Mouse (Mus musculus) embryonic facial prominence, embryonic 11.5 days (tissue): Measurements from ENCODE around the gene Scyl2. TPM values are rescaled to one million over a fixed set of nuclear protein-coding genes. Genes with fewer than 3 reads are reported as not detected.
"Not testable (repeated sequence)": the region's sequence is repeated elsewhere in the genome, so short reads cannot be mapped to it uniquely, and the experiment has no call there.

Experiments
- ATAC-seq: fragments of 200-750 bp; cut with Nextera tagmentation; replicated peaks from 2 replicates; pipeline ENCODE4 v1.8.0; 2017; ENCODE audit warnings: low read depth; ENCODE audit not compliant: insufficient number of reproducible peaks, low FRiP score, low TSS enrichment
- DNase-seq: peaks from one replicate; pipeline ENCODE4 v3.0.0-alpha.2; 2015; ENCODE audit warnings: low spot score
- H3K27ac ChIP-seq: fragments of 300-500 bp; sonication (generic); replicated peaks from 2 replicates; pipeline ENCODE4 v1.5.1; 2014; ENCODE audit warnings: mild to moderate bottlenecking, low read depth, low read length, control low read depth
- H3K27me3 ChIP-seq: fragments of 300-500 bp; sonication (generic); 2 replicates; pipeline ENCODE4 v1.6.1; 2014; ENCODE audit warnings: mild to moderate bottlenecking, low read length, moderate library complexity, mixed read lengths; ENCODE audit not compliant: control insufficient read depth, insufficient read depth
- H3K36me3 ChIP-seq: fragments of 300-500 bp; sonication (generic); replicated peaks from 2 replicates; pipeline ENCODE4 v1.6.1; 2014; ENCODE audit warnings: low read depth, mild to moderate bottlenecking, low read length, moderate library complexity, mixed read lengths; ENCODE audit not compliant: control insufficient read depth, insufficient read depth
- H3K4me1 ChIP-seq: fragments of 300-500 bp; sonication (generic); 2 replicates; pipeline ENCODE4 v1.6.1; 2014; ENCODE audit warnings: low read length, mixed read lengths; ENCODE audit not compliant: control insufficient read depth, insufficient read depth
- H3K4me2 ChIP-seq: fragments of 300-500 bp; sonication (generic); 2 replicates; pipeline ENCODE4 v1.6.1; 2014; ENCODE audit warnings: low read depth, mild to moderate bottlenecking, control low read depth, low read length, moderate library complexity
- H3K4me3 ChIP-seq: fragments of 300-500 bp; sonication (generic); 2 replicates; pipeline ENCODE4 v1.5.1; 2014; ENCODE audit warnings: low read depth, low read length, control low read depth
- H3K9ac ChIP-seq: fragments of 300-500 bp; sonication (generic); replicated peaks from 2 replicates; pipeline ENCODE4 v1.6.1; 2014; ENCODE audit warnings: mild to moderate bottlenecking, control low read depth, low read length
- H3K9me3 ChIP-seq: fragments of 300-500 bp; sonication (generic); replicated peaks from 2 replicates; pipeline ENCODE4 v1.6.1; 2016; ENCODE audit warnings: mild to moderate bottlenecking, low read length, inconsistent platforms, mixed read lengths; ENCODE audit not compliant: control insufficient read depth
- WGBS: fragments of 180-500 bp; shearing (Covaris S2); extraction: QIAGEN DNeasy Blood & Tissue Kit; methylation state at CpG from one replicate; pipeline ENCODE4 v1.1.7; 2014; 5-methylcytosine and 5-hydroxymethylcytosine counted together
- polyA plus RNA-seq: library from polyadenylated mRNA; unstranded; fragments of >200 nt; fragmentation: Nextera tagmentation; extraction: Ambion mirVana; gene quantifications from 2 replicates; pipeline ENCODE4 v1.2.1, GENCODE M21; 2014

The Scyl2 gene
- polyA plus RNA-seq, 1 experiment from 2014 or later, result 30.6 TPM

- Histone ChIP-seq H3K4me3 (no peak overlapping the region), H3K27ac (no peak overlapping the region), H3K9ac (no peak overlapping the region), H3K36me3 (no peaks in the 10 kb centered on the region), H3K27me3 (no peaks in the 10 kb centered on the region), H3K4me2 (no peak overlapping the region), H3K9me3 (no peaks in the 10 kb centered on the region), H3K4me1 (no peaks in the 10 kb centered on the region)
- DNase-seq (no peak), ATAC-seq (no peak)
- 73% methylated on average over 4 of the region's 4 CpGs for WGBS
Measured at GRCm38 (mm10) chr10:89676609-89677008, 9.5 kb downstream of the Scyl2 start.

DNA sequence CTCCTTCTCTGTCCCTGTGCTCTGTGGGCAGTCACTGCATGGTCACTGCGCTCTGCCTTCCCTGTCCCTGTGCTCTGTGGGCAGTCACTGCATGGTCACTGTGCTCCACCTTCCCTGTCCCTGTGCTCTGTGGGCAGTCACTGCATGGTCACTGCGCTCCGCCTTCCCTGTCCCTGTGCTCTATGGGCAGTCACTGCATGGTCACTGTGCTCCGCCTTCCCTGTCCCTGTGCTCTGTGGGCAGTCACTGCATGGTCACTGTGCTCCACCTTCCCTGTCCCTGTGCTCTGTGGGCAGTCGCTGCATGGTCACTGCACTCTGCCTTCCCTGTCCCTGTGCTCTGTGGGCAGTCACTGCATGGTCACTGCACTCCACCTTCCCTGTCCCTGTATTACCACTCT lies 15.7 kb downstream of the Scyl2 start:
- not testable (repeated sequence) for H3K27ac ChIP-seq, H3K36me3 ChIP-seq, ATAC-seq, DNase-seq, H3K9ac ChIP-seq, H3K27me3 ChIP-seq, H3K4me1 ChIP-seq, H3K9me3 ChIP-seq, H3K4me2 ChIP-seq, H3K4me3 ChIP-seq
- 94% methylated on average over 5 of the region's 5 CpGs for WGBS

GRCm38 (mm10) chr10:89667571-89667970 lies 18.5 kb downstream of the Scyl2 start:
- Histone ChIP-seq H3K9ac (no peak overlapping the region), H3K4me2 (no peak overlapping the region), H3K36me3 (no peaks in the 10 kb centered on the region), H3K4me3 (no peak overlapping the region), H3K27ac (no peak overlapping the region), H3K4me1 (no peaks in the 10 kb centered on the region), H3K9me3 (no peaks in the 10 kb centered on the region), H3K27me3 (no peaks in the 10 kb centered on the region)
- WGBS, result 85% methylated on average over 7 of the region's 7 CpGs
- no peak for DNase-seq
- no peak for ATAC-seq

GRCm38 (mm10) chr10:89665679-89666078 lies 20.4 kb downstream of the Scyl2 start:
- Histone ChIP-seq H3K4me3 (no peak overlapping the region), H3K27ac (no peak overlapping the region), H3K4me2 (no peak overlapping the region), H3K9ac (no peak overlapping the region), H3K4me1 (no peaks in the 10 kb centered on the region), H3K36me3 (no peaks in the 10 kb centered on the region), H3K27me3 (no peaks in the 10 kb centered on the region), H3K9me3 (no peaks in the 10 kb centered on the region)
- DNase-seq, result no peak
- no peak for ATAC-seq
- WGBS, result 95% methylated on average over 9 of the region's 9 CpGs

- Histone ChIP-seq H3K27me3 (no peaks in the 10 kb centered on the region), H3K36me3 (no peaks in the 10 kb centered on the region), H3K4me3 (no peak overlapping the region), H3K9me3 (no peaks in the 10 kb centered on the region), H3K4me1 (no peaks in the 10 kb centered on the region), H3K4me2 (no peak overlapping the region), H3K27ac (no peak overlapping the region), H3K9ac (no peak overlapping the region)
- ATAC-seq (no peak), DNase-seq (no peak)
- 92% methylated on average over 8 of the region's 8 CpGs for WGBS
Measured at GRCm38 (mm10) chr10:89664977-89665645, 21.0 kb downstream of the Scyl2 start.

DNA sequence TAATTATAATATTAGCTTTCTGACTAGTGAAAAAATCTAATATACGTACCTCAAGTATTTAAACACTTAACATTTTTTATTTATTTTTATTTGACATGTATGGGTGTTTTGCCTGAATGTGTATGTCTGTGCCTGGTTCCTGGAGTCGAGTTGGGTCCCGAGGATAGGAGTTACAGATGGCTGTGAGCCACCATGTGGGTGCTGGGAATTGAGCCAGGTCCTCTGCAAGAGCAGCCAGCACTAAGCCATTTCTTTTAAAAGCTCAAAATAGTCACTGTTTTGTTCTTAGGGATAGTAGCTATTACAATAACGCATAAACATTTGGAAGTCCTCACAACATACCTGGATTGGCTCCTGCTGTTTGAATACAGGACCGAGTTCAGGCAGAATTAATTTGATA lies 29.7 kb downstream of the Scyl2 start:
- DNase-seq (no peak), ATAC-seq (no peak)
- no peaks in the 10 kb centered on the region for H3K27me3 ChIP-seq
- no peak overlapping the region for H3K4me2 ChIP-seq
- H3K36me3 ChIP-seq, result peaks cover 5% of the 10 kb centered on the region
- 93% methylated on average over 5 of the region's 5 CpGs for WGBS
- no peak overlapping the region for H3K4me3 ChIP-seq
- no peaks in the 10 kb centered on the region for H3K4me1 ChIP-seq
- no peak overlapping the region for H3K9ac ChIP-seq
- H3K27ac ChIP-seq, result no peak overlapping the region
- no peaks in the 10 kb centered on the region for H3K9me3 ChIP-seq

GRCm38 (mm10) chr10:89652912-89653311 lies 33.2 kb downstream of the Scyl2 start:
- Histone ChIP-seq H3K27me3 (no peaks in the 10 kb centered on the region), H3K4me1 (no peaks in the 10 kb centered on the region), H3K4me2 (no peak overlapping the region), H3K36me3 (peaks cover 5% of the 10 kb centered on the region), H3K9ac (no peak overlapping the region), H3K27ac (no peak overlapping the region), H3K9me3 (no peaks in the 10 kb centered on the region), H3K4me3 (no peak overlapping the region)
- no peak for DNase-seq
- 84% methylated on average over 8 of the region's 8 CpGs for WGBS
- ATAC-seq, result no peak

GRCm38 (mm10) chr10:89651691-89652090 lies 34.4 kb downstream of the Scyl2 start:
- H3K4me3 ChIP-seq, result no peak overlapping the region
- no peaks in the 10 kb centered on the region for H3K4me1 ChIP-seq
- no peak for DNase-seq
- H3K4me2 ChIP-seq, result no peak overlapping the region
- no peaks in the 10 kb centered on the region for H3K9me3 ChIP-seq
- H3K27me3 ChIP-seq, result no peaks in the 10 kb centered on the region
- ATAC-seq, result no peak
- no peak overlapping the region for H3K9ac ChIP-seq
- H3K36me3 ChIP-seq, result peaks cover 3% of the 10 kb centered on the region; the same call in 1 of the 2 replicates
- H3K27ac ChIP-seq, result no peak overlapping the region
- 89% methylated on average over 1 of the region's 1 CpGs for WGBS
